Comparison of ENCODE assay signal across 10 mouse cellular contexts in the genomic region with DNA sequence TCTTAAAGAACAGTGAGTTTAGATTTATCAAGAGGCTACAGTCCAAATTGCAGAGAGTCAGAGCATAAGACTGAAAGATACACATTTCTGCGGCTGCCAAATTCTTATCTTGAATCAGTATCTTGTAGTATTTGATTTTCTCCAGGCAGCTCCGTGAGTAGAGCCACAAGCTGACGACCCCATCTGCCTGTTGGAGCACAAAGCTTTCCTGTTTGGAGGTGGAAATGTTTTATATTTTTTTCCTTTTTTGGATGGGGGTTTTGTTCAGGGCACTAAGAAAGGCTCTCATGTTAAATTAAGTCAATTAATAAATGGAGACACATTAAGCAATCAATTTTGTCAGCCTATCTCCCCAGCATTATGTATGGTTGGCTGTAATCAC. TPM values are rescaled to one million over a fixed set of nuclear protein-coding genes. Genes with fewer than 3 reads are reported as not detected.
A peak's percentile ranks its signal among the peaks of the same experiment; 100 is the strongest.
DNase-seq lines count a peak whose midpoint lies in the region; ATAC-seq and TF ChIP-seq lines count a peak whose summit lies in the region.
"Had no signal": no experiment of that assay in that cellular context is flagged by ENCODE, and none has a peak within 500 bp of the region (broad histone marks: within the 10 kb centered on the region; RNA-seq: fewer than 3 reads in every experiment).

No protein-coding gene starts in this region.

- 32% methylated on average over 3 of the region's 3 CpGs for WGBS in cerebellum, adult 2 months
- 10% methylated on average over 3 of the region's 3 CpGs for WGBS in lung, embryonic 15.5 days
- WGBS in limb, embryonic 13.5 days, result 41% methylated on average over 3 of the region's 3 CpGs
- WGBS in stomach, embryonic 16.5 days, result 12% methylated on average over 3 of the region's 3 CpGs

- no peak overlapping the region for H3K9ac ChIP-seq in lung, embryonic 15.5 days
- no peak overlapping the region for H3K9ac ChIP-seq in limb, embryonic 13.5 days
- H3K9ac ChIP-seq in stomach, embryonic 16.5 days (ENCODE audit: low read length), result no peak overlapping the region

- ATAC-seq in cerebellum, adult (ENCODE audit: insufficient number of reproducible peaks, low FRiP score, low TSS enrichment), result no peak
- no peak for ATAC-seq in lung, embryonic 15.5 days (ENCODE audit: borderline replicate concordance, extremely low read depth, low FRiP score, low TSS enrichment)
- no peak for ATAC-seq in limb, embryonic 13.5 days (ENCODE audit: low FRiP score, low read depth)
- no peak for ATAC-seq in stomach, embryonic 16.5 days (ENCODE audit: insufficient read depth, low FRiP score)

- H3K9me3 ChIP-seq in lung, embryonic 15.5 days, result no peaks in the 10 kb centered on the region
- no peaks in the 10 kb centered on the region for H3K9me3 ChIP-seq in limb, embryonic 13.5 days
- no peaks in the 10 kb centered on the region for H3K9me3 ChIP-seq in stomach, embryonic 16.5 days (replicated peaks; ENCODE audit: control insufficient read depth, low read length)
- H3K9me3 ChIP-seq: G1E had no signal

- no peaks in the 10 kb centered on the region for H3K27me3 ChIP-seq in cerebellum, adult 2 months (ENCODE audit: control insufficient read depth, insufficient read depth, low read length)
- H3K27me3 ChIP-seq in lung, embryonic 15.5 days, result peaks cover 11% of the 10 kb centered on the region; the same call in 1 of the 2 replicates
- peaks cover 30% of the 10 kb centered on the region for H3K27me3 ChIP-seq in limb, embryonic 13.5 days
- H3K27me3 ChIP-seq in stomach, embryonic 16.5 days (ENCODE audit: control insufficient read depth, insufficient read depth, low read length), result 0 out of 2 replicates have a peak, but pooled peaks cover 5% of the 10 kb centered on the region

- H3K4me1 ChIP-seq in cerebellum, adult 2 months (ENCODE audit: control insufficient read depth, insufficient read depth, low read length), result peaks cover 6% of the 10 kb centered on the region
- H3K4me1 ChIP-seq in lung, embryonic 15.5 days, result peaks cover 3% of the 10 kb centered on the region
- peaks cover 37% of the 10 kb centered on the region for H3K4me1 ChIP-seq in limb, embryonic 13.5 days
- peaks cover 10% of the 10 kb centered on the region; the same call in 1 of the 2 replicates for H3K4me1 ChIP-seq in stomach, embryonic 16.5 days (ENCODE audit: control insufficient read depth, insufficient read depth, low read length)

- no peaks in the 10 kb centered on the region for H3K36me3 ChIP-seq in lung, embryonic 15.5 days
- no peaks in the 10 kb centered on the region for H3K36me3 ChIP-seq in limb, embryonic 13.5 days
- no peaks in the 10 kb centered on the region for H3K36me3 ChIP-seq in stomach, embryonic 16.5 days (ENCODE audit: control insufficient read depth, insufficient read depth, low read length)
- H3K36me3 ChIP-seq: G1E had no signal

- peak overlapping the region; percentile 57 for H3K4me2 ChIP-seq in lung, embryonic 15.5 days
- peak overlapping the region; percentile 72; the same call in 1 of the 2 replicates for H3K4me2 ChIP-seq in limb, embryonic 13.5 days (replicated peaks)
- H3K4me2 ChIP-seq in stomach, embryonic 16.5 days (ENCODE audit: low read depth, low read length), result peak overlapping the region; percentile 54; the same call in 1 of the 2 replicates

- TF ChIP-seq POLR2A in cerebellum, adult 2 months (IDR thresholded peaks at IDR 0.05; ENCODE audit: borderline replicate concordance, insufficient read depth, low read length), result no peak

- H3K4me3 ChIP-seq in cerebellum, adult 2 months (replicated peaks; ENCODE audit: insufficient read depth, low read depth, low read length), result peak overlapping the region; percentile 78
- no peak overlapping the region for H3K4me3 ChIP-seq in lung, embryonic 15.5 days
- no peak overlapping the region; the same call in 1 of the 2 replicates for H3K4me3 ChIP-seq in limb, embryonic 13.5 days
- peak overlapping the region; percentile 35 for H3K4me3 ChIP-seq in stomach, embryonic 16.5 days (replicated peaks; ENCODE audit: low read length)

- no peak for TF ChIP-seq CTCF in cerebellum, adult 2 months (IDR thresholded peaks at IDR 0.05; ENCODE audit: borderline replicate concordance, insufficient read depth, low read depth, low read length)

- H3K27ac ChIP-seq in cerebellum, adult 2 months (ENCODE audit: insufficient read depth, low read length), result no peak overlapping the region
- no peak overlapping the region for H3K27ac ChIP-seq in lung, embryonic 15.5 days
- H3K27ac ChIP-seq in limb, embryonic 13.5 days, result no peak overlapping the region
- H3K27ac ChIP-seq in stomach, embryonic 16.5 days (ENCODE audit: low read length), result no peak overlapping the region
- H3K27ac ChIP-seq: macrophage had no signal

- no peak for DNase-seq in cerebellum, adult 2 months
- no peak for DNase-seq in lung, postnatal 14 days
- DNase-seq in MN1 (ENCODE audit: low spot score), result no peak
- DNase-seq in cerebellum, adult 11-12 months, result no peak

RNA-seq across cellular contexts. Expression of gene Siah3, which starts 0.4 kb away (rescaled TPM):
- polyA plus RNA-seq in cerebellum, adult 2 months (2012; rRNA removed), result 5.4 and 5.8 TPM in 2 replicates
- polyA plus RNA-seq in lung, embryonic 15.5 days (2015; fragmentation: Nextera tagmentation; extraction: Ambion mirVana), result not detected in 2 replicates
- polyA plus RNA-seq in limb, embryonic 13.5 days (2015; fragmentation: Nextera tagmentation; extraction: Ambion mirVana), result 0.33 and 0.52 TPM in 2 replicates
- 0.10 and 0.12 TPM in 2 replicates for polyA plus RNA-seq in stomach, embryonic 16.5 days (2015; fragmentation: Nextera tagmentation; extraction: Ambion mirVana)
- polyA plus RNA-seq: G1E, macrophage had no signal

Comparison
In these comparisons a context has a peak if more than half of its experiments do, and no peak if none do; other contexts are left out.
1. H3K4me3 ChIP-seq: peak in cerebellum, adult 2 months (single experiment) and stomach, embryonic 16.5 days (single experiment); none in lung, embryonic 15.5 days (single experiment) and limb, embryonic 13.5 days (single experiment).
2. Peak in every context shown above with its lines, with median percentiles within 50 percentile points of each other: H3K4me2 ChIP-seq.